Mouse (Mus musculus) intestine, postnatal 0 days (tissue): ENCODE measurements at regions not wholly inside any gene's neighbourhood (a gene's known extent, or its start where the extent isn't known, plus 50 kb on each side); places are given as distances from the start of the nearest gene placed in this dataset.
A peak's percentile ranks its signal among the peaks of the same experiment; 100 is the strongest.

Experiments used
- ATAC-seq: fragments of 200-750 bp; cut with Nextera tagmentation; 2 replicates; pipeline ENCODE4 v1.8.0; 2017; ENCODE audit warnings: mild to moderate bottlenecking, moderate TSS enrichment, moderate library complexity
- H3K27ac ChIP-seq: fragments of 300-500 bp; sonication (generic); 2 replicates; pipeline ENCODE4 v1.5.1; 2014; ENCODE audit warnings: mild to moderate bottlenecking, low read depth, low read length, moderate library complexity
- H3K27me3 ChIP-seq: fragments of 300-500 bp; sonication (generic); replicated peaks from 2 replicates; pipeline ENCODE4 v1.6.1; 2014; ENCODE audit warnings: low read length, mixed read lengths; ENCODE audit not compliant: control insufficient read depth, insufficient read depth
- H3K36me3 ChIP-seq: fragments of 300-500 bp; sonication (generic); 2 replicates; pipeline ENCODE4 v1.6.1; 2014; ENCODE audit warnings: mild to moderate bottlenecking, moderate library complexity; ENCODE audit not compliant: control insufficient read depth, insufficient read depth
- H3K4me1 ChIP-seq: fragments of 300-500 bp; sonication (generic); replicated peaks from 2 replicates; pipeline ENCODE4 v1.6.1; 2014; ENCODE audit warnings: antibody characterized with exemption, low read length, mixed read lengths; ENCODE audit not compliant: control insufficient read depth, insufficient read depth
- H3K4me2 ChIP-seq: fragments of 300-500 bp; sonication (generic); replicated peaks from 2 replicates; pipeline ENCODE4 v1.6.1; 2014; ENCODE audit warnings: low read depth, mild to moderate bottlenecking, moderate library complexity
- H3K4me3 ChIP-seq: fragments of 300-500 bp; sonication (generic); 2 replicates; pipeline ENCODE4 v1.5.1; 2014; ENCODE audit warnings: low read depth, low read length
- H3K9ac ChIP-seq: fragments of 300-500 bp; sonication (generic); 2 replicates; pipeline ENCODE4 v1.6.1; 2014; ENCODE audit warnings: mild to moderate bottlenecking, low read depth, low read length
- H3K9me3 ChIP-seq: fragments of 300-500 bp; sonication (generic); 2 replicates; pipeline ENCODE4 v1.6.1; 2016; ENCODE audit warnings: mixed run types; ENCODE audit not compliant: control insufficient read depth
- CTCF ChIP-seq: sonication (generic); IDR thresholded peaks from 2 replicates; pipeline ENCODE4 v1.5.1; 2016; ENCODE audit warnings: low read depth, mild to moderate bottlenecking, control low read depth, antibody characterized with exemption, moderate library complexity
- WGBS: fragments of 180-500 bp; shearing (Covaris S2); extraction: QIAGEN DNeasy Blood & Tissue Kit; methylation state at CpG from one replicate; pipeline ENCODE4 v1.1.7; 2014; 5-methylcytosine and 5-hydroxymethylcytosine counted together

GRCm38 (mm10) chr17:49189765-49190164 lies 238.4 kb upstream of the Mocs1 start:
- TF ChIP-seq CTCF, result peak; percentile 85
- Histone ChIP-seq H3K4me1 (no peaks in the 10 kb centered on the region), H3K4me3 (no peak overlapping the region), H3K9ac (no peak overlapping the region), H3K27me3 (no peaks in the 10 kb centered on the region), H3K27ac (no peak overlapping the region), H3K4me2 (no peak overlapping the region), H3K9me3 (no peaks in the 10 kb centered on the region), H3K36me3 (no peaks in the 10 kb centered on the region)
- 43% methylated on average over 3 of the region's 3 CpGs for WGBS
- ATAC-seq, result no peak

- WGBS, result 69% methylated on average over 4 of the region's 4 CpGs
Measured at GRCm38 (mm10) chr17:49190337-49190736, 237.8 kb upstream of the Mocs1 start.

GRCm38 (mm10) chr17:49196046-49196684 lies 232.0 kb upstream of the Mocs1 start:
- no peak overlapping the region for H3K4me2 ChIP-seq
- no peak for ATAC-seq
- H3K27me3 ChIP-seq, result no peaks in the 10 kb centered on the region
- no peak overlapping the region for H3K9ac ChIP-seq
- no peak overlapping the region for H3K27ac ChIP-seq
- 54% methylated on average over 8 of the region's 8 CpGs for WGBS
- 0 out of 2 replicates have a peak, but pooled peaks cover 3% of the 10 kb centered on the region for H3K9me3 ChIP-seq
- H3K4me3 ChIP-seq, result no peak overlapping the region
- no peaks in the 10 kb centered on the region for H3K4me1 ChIP-seq
- no peak for TF ChIP-seq CTCF
- H3K36me3 ChIP-seq, result no peaks in the 10 kb centered on the region

More at GRCm38 (mm10) chr17:49190337-49190736, 237.8 kb upstream of the Mocs1 start:
- Histone ChIP-seq H3K27ac (no peak overlapping the region), H3K4me3 (no peak overlapping the region), H3K4me2 (no peak overlapping the region), H3K4me1 (no peaks in the 10 kb centered on the region), H3K9ac (no peak overlapping the region), H3K36me3 (no peaks in the 10 kb centered on the region), H3K27me3 (no peaks in the 10 kb centered on the region), H3K9me3 (no peaks in the 10 kb centered on the region)
- no peak for ATAC-seq
- no peak for TF ChIP-seq CTCF

GRCm38 (mm10) chr17:49201495-49201894 lies 226.7 kb upstream of the Mocs1 start:
- WGBS, result 87% methylated on average over 3 of the region's 3 CpGs
- 0 out of 2 replicates have a peak, but pooled peaks cover 3% of the 10 kb centered on the region for H3K9me3 ChIP-seq
- H3K4me3 ChIP-seq, result no peak overlapping the region
- H3K36me3 ChIP-seq, result no peaks in the 10 kb centered on the region
- H3K9ac ChIP-seq, result no peak overlapping the region
- no peaks in the 10 kb centered on the region for H3K27me3 ChIP-seq
- no peak for TF ChIP-seq CTCF
- H3K27ac ChIP-seq, result no peak overlapping the region
- H3K4me2 ChIP-seq, result no peak overlapping the region
- no peak for ATAC-seq
- H3K4me1 ChIP-seq, result no peaks in the 10 kb centered on the region

GRCm38 (mm10) chr17:49205095-49205494 lies 223.1 kb upstream of the Mocs1 start:
- no peak overlapping the region for H3K4me3 ChIP-seq
- H3K27me3 ChIP-seq, result no peaks in the 10 kb centered on the region
- H3K4me1 ChIP-seq, result no peaks in the 10 kb centered on the region
- no peak overlapping the region for H3K4me2 ChIP-seq
- 0 out of 2 replicates have a peak, but pooled peaks cover 3% of the 10 kb centered on the region for H3K9me3 ChIP-seq
- WGBS, result 45% methylated on average over 5 of the region's 5 CpGs
- no peak overlapping the region for H3K27ac ChIP-seq
- H3K9ac ChIP-seq, result no peak overlapping the region
- no peak for ATAC-seq
- H3K36me3 ChIP-seq, result no peaks in the 10 kb centered on the region
- TF ChIP-seq CTCF, result no peak

GRCm38 (mm10) chr17:49205564-49205963 lies 222.6 kb upstream of the Mocs1 start:
- Histone ChIP-seq H3K9me3 (no peaks in the 10 kb centered on the region), H3K4me2 (no peak overlapping the region), H3K4me1 (no peaks in the 10 kb centered on the region), H3K4me3 (no peak overlapping the region), H3K27me3 (no peaks in the 10 kb centered on the region), H3K9ac (no peak overlapping the region), H3K36me3 (no peaks in the 10 kb centered on the region), H3K27ac (no peak overlapping the region)
- no peak for TF ChIP-seq CTCF
- 52% methylated on average over 1 of the region's 1 CpGs for WGBS
- no peak for ATAC-seq

GRCm38 (mm10) chr17:49206708-49207107 lies 221.5 kb upstream of the Mocs1 start:
- H3K27ac ChIP-seq, result no peak overlapping the region
- no peaks in the 10 kb centered on the region for H3K27me3 ChIP-seq
- no peak overlapping the region for H3K4me3 ChIP-seq
- 47% methylated on average over 9 of the region's 9 CpGs for WGBS
- no peak overlapping the region for H3K4me2 ChIP-seq
- no peaks in the 10 kb centered on the region for H3K4me1 ChIP-seq
- TF ChIP-seq CTCF, result peak; percentile 41
- no peak overlapping the region for H3K9ac ChIP-seq
- no peaks in the 10 kb centered on the region for H3K36me3 ChIP-seq
- ATAC-seq, result no peak
- H3K9me3 ChIP-seq, result no peaks in the 10 kb centered on the region
